Mouse (Mus musculus) C2C12 (cell line): ENCODE data around the gene Aagab.
A peak's percentile ranks its signal among the peaks of the same experiment; 100 is the strongest.

Experiments
- CEBPB ChIP-seq: IDR thresholded peaks from one replicate; pipeline ENCODE4 v1.6.1; 2011; ENCODE audit warnings: low read depth, mild to moderate bottlenecking, control low read depth, moderate library complexity
- CTCF ChIP-seq: IDR thresholded peaks from one replicate; pipeline ENCODE4 v1.5.1; 2011; ENCODE audit not compliant: control insufficient read depth, insufficient read depth, insufficient read length
- MAX ChIP-seq: IDR thresholded peaks from one replicate; pipeline ENCODE4 v1.6.1; 2011; ENCODE audit warnings: mild to moderate bottlenecking, control low read depth

- TF ChIP-seq CTCF: no peak
- TF ChIP-seq MAX: no peak
- peak; percentile 69 for TF ChIP-seq CEBPB
These were observed 75.6 kb downstream of the Aagab start for GRCm38 (mm10) chr9:63678076-63678475.
